Mouse (Mus musculus): Measurements from ENCODE around the gene Sgms1. TPM values are rescaled to one million over a fixed set of nuclear protein-coding genes. Genes with fewer than 3 reads are reported as not detected.

The Sgms1 gene
- polyA plus RNA-seq, 1 experiment: 243 TPM

DNA sequence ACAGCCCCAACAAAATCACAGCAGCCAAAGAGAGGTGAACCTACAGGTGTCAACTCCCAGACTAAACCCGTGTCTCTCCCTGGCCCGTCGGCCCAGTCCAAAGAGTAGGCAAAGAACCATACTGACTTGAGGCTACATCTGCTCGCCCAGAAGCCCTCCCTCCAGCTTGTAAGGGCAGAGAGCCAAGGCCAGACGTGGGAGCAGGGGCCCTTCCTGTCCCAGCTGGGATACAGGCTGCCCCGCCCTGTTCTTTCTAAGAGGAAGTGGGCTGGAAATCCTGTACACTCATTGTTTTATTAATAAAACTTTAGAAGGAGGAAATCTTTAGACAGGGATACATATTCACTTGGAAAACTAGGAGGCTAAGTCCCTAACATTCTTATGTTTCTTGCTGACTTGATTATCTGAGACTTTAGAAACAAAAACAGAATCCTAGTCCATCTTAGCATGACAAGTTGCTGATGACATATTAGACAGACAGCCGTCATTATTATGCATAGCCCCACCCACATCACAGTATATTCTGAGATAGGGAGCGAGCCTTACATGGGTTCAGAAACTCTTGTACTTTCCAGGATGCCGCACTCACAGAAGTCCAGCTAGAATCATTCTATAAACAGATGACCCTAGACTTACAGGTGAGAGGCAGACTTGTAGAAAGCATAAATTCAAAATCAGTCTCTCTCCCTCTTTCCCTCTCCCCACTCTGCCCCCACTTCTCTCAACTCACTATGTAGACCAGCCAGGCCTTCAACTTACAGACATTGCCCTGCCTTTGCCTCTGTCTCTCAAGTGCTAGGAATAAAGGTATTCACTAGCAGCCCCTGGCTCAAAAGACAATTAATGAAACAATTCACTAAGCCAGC lies 85.3 kb downstream of the Sgms1 start:
- Histone ChIP-seq H3K27me3 (ENCODE audit: control insufficient read depth, insufficient read depth, low read length) (no peaks in the 10 kb centered on the region), H3K4me3 (ENCODE audit: control insufficient read depth, low read depth, low read length) (no peak overlapping the region), H3K36me3 (ENCODE audit: control insufficient read depth, insufficient read depth, low read length) (no peaks in the 10 kb centered on the region), H3K27ac (ENCODE audit: control insufficient read depth, insufficient read depth, low read depth, low read length) (peak overlapping the region; percentile 23), H3K4me1 (ENCODE audit: control insufficient read depth, insufficient read depth, low read length) (no peaks in the 10 kb centered on the region; the same call in 1 of the 2 replicates)
- TF ChIP-seq CTCF (IDR thresholded peaks at IDR 0.05; ENCODE audit: control insufficient read depth, insufficient read depth, insufficient replicate concordance, low read depth, low read length) (no peak), POLR2A (IDR thresholded peaks at IDR 0.05; ENCODE audit: control insufficient read depth, low read depth, low read length) (no peak)

DNA sequence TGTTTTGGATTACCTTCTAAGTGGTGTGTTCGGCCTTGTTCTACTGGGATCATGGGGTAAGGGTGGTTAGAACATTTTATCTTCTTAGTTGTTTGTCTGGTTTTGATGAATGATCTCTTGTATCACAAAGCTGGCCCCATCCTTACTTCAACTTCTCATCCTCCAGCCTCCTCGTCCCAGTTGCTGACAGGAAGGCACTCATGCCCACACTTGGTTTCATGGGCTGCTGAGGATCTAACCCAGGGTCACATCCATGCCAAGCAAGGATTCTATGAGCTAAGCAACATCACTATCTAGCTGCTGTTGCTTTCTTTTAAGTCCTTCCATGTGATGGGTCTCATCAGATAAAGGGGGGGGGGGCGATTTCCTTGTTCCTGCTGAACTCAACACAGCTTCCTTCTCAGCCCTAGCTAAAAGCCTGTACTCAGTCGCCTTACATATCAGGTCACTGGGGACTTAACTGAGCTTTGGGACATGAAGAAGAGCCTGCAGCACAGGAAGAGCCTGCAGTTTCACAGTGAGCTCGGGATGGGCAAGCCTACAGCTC lies 86.6 kb downstream of the Sgms1 start:
- no peaks in the 10 kb centered on the region; the same call in 1 of the 2 replicates for H3K4me1 ChIP-seq (ENCODE audit: control insufficient read depth, insufficient read depth, low read length)
- H3K27me3 ChIP-seq (ENCODE audit: control insufficient read depth, insufficient read depth, low read length): no peaks in the 10 kb centered on the region
- H3K4me3 ChIP-seq (ENCODE audit: control insufficient read depth, low read depth, low read length): no peak overlapping the region
- TF ChIP-seq CTCF (IDR thresholded peaks at IDR 0.05; ENCODE audit: control insufficient read depth, insufficient read depth, insufficient replicate concordance, low read depth, low read length) (no peak), POLR2A (IDR thresholded peaks at IDR 0.05; ENCODE audit: control insufficient read depth, low read depth, low read length) (no peak)
- H3K27ac ChIP-seq (ENCODE audit: control insufficient read depth, insufficient read depth, low read depth, low read length): no peak overlapping the region
- H3K36me3 ChIP-seq (ENCODE audit: control insufficient read depth, insufficient read depth, low read length): no peaks in the 10 kb centered on the region

DNA sequence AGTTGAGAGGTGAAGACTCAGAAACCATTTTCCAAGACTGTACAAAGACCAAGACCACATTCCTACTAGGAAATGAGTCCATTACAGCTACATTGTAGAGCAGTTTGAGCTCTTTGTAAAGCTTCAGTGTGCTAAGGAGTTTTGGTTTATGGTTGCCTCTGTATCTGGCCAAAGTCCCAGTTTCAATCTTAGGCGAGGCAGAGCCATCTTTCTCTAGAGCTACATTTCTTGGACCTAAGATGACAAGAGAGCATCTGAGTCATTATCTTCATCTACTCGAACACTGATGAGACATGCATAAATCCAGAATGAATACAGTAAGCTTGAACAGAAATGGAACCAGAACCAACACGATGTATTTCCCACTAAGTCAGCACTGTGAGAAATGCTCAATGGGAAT lies 87.9 kb downstream of the Sgms1 start:
- no peak overlapping the region for H3K27ac ChIP-seq (ENCODE audit: control insufficient read depth, insufficient read depth, low read depth, low read length)
- no peaks in the 10 kb centered on the region for H3K27me3 ChIP-seq (ENCODE audit: control insufficient read depth, insufficient read depth, low read length)
- no peak for TF ChIP-seq POLR2A (IDR thresholded peaks at IDR 0.05; ENCODE audit: control insufficient read depth, low read depth, low read length)
- no peak for TF ChIP-seq CTCF (IDR thresholded peaks at IDR 0.05; ENCODE audit: control insufficient read depth, insufficient read depth, insufficient replicate concordance, low read depth, low read length)
- no peaks in the 10 kb centered on the region; the same call in 1 of the 2 replicates for H3K4me1 ChIP-seq (ENCODE audit: control insufficient read depth, insufficient read depth, low read length)
- H3K4me3 ChIP-seq (ENCODE audit: control insufficient read depth, low read depth, low read length): no peak overlapping the region
- H3K36me3 ChIP-seq (ENCODE audit: control insufficient read depth, insufficient read depth, low read length): no peaks in the 10 kb centered on the region

DNA sequence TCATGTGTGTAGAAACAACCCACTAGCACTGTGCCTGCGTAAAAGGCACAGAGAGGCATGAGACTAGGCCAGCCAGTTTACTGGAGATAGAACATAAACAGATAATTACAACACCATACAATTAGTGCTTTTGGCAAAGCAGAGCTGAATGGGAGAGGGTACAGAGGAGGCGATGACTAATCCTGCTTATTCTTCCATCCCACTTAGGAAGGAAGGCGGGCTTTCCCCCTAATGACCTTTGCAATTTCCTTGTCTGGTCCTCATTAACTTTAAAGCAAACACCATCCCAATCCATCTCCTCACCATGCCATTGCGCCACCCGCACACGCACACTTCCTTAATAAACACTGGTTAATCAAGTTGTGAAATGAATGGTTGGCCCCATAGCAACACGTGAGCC lies 91.3 kb downstream of the Sgms1 start:
- Histone ChIP-seq H3K27me3 (ENCODE audit: control insufficient read depth, insufficient read depth, low read length) (no peaks in the 10 kb centered on the region), H3K27ac (ENCODE audit: control insufficient read depth, insufficient read depth, low read depth, low read length) (no peak overlapping the region), H3K36me3 (ENCODE audit: control insufficient read depth, insufficient read depth, low read length) (no peaks in the 10 kb centered on the region), H3K4me3 (ENCODE audit: control insufficient read depth, low read depth, low read length) (no peak overlapping the region), H3K4me1 (ENCODE audit: control insufficient read depth, insufficient read depth, low read length) (no peaks in the 10 kb centered on the region)
- TF ChIP-seq POLR2A (IDR thresholded peaks at IDR 0.05; ENCODE audit: control insufficient read depth, low read depth, low read length) (no peak), CTCF (IDR thresholded peaks at IDR 0.05; ENCODE audit: control insufficient read depth, insufficient read depth, insufficient replicate concordance, low read depth, low read length) (no peak)

DNA sequence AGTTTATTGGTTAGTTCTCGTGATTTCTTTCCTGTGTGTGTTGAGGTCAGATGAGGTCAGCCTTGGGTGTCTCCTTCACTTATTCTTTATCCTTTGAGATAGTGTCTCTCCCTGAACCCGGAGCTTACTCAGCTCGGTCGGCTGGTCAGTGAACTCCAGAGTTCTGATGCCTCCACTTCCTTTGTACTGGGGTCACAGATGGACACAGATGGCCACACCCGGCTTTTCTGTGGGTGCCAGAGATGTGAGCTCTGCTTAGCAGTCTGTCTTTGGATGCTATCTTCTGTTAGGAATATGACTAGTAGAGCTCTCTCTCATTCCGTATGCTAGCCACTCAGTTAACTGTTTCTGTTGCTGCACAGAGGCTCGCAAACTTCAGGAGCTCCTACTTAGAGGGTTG lies 92.7 kb downstream of the Sgms1 start:
- H3K36me3 ChIP-seq (ENCODE audit: control insufficient read depth, insufficient read depth, low read length): no peaks in the 10 kb centered on the region
- H3K27ac ChIP-seq (ENCODE audit: control insufficient read depth, insufficient read depth, low read depth, low read length): no peak overlapping the region
- no peaks in the 10 kb centered on the region for H3K27me3 ChIP-seq (ENCODE audit: control insufficient read depth, insufficient read depth, low read length)
- H3K4me1 ChIP-seq (ENCODE audit: control insufficient read depth, insufficient read depth, low read length): peaks cover under 1% of the 10 kb centered on the region; the same call in 1 of the 2 replicates
- TF ChIP-seq CTCF (IDR thresholded peaks at IDR 0.05; ENCODE audit: control insufficient read depth, insufficient read depth, insufficient replicate concordance, low read depth, low read length): no peak
- TF ChIP-seq POLR2A (IDR thresholded peaks at IDR 0.05; ENCODE audit: control insufficient read depth, low read depth, low read length): no peak
- H3K4me3 ChIP-seq (ENCODE audit: control insufficient read depth, low read depth, low read length): no peak overlapping the region

GRCm38 (mm10) chr19:32295581-32295980 lies 93.9 kb downstream of the Sgms1 start:
- TF ChIP-seq CTCF (IDR thresholded peaks at IDR 0.05; ENCODE audit: control insufficient read depth, insufficient read depth, insufficient replicate concordance, low read depth, low read length) (no peak), POLR2A (IDR thresholded peaks at IDR 0.05; ENCODE audit: control insufficient read depth, low read depth, low read length) (no peak)
- H3K4me3 ChIP-seq (ENCODE audit: control insufficient read depth, low read depth, low read length): no peak overlapping the region
- H3K27ac ChIP-seq (ENCODE audit: control insufficient read depth, insufficient read depth, low read depth, low read length): no peak overlapping the region
- H3K4me1 ChIP-seq (ENCODE audit: control insufficient read depth, insufficient read depth, low read length): peaks cover 2% of the 10 kb centered on the region
- H3K27me3 ChIP-seq (ENCODE audit: control insufficient read depth, insufficient read depth, low read length): no peaks in the 10 kb centered on the region
- no peaks in the 10 kb centered on the region; the same call in 1 of the 2 replicates for H3K36me3 ChIP-seq (ENCODE audit: control insufficient read depth, insufficient read depth, low read length)

Measured in testis, adult 2 months (tissue).